Mouse (Mus musculus): ENCODE data around the gene Zfp865. TPM values are rescaled to one million over a fixed set of nuclear protein-coding genes. Genes with fewer than 3 reads are reported as not detected.
"Not testable (repeated sequence)": the region's sequence is repeated elsewhere in the genome, so short reads cannot be mapped to it uniquely, and the experiment has no call there.

The Zfp865 gene
- total and polyA plus RNA-seq, 3 experiments: 19.9 to 121 (median 50.6) TPM

GRCm38 (mm10) chr7:5073586-5073985 lies 53.4 kb downstream of the Zfp865 start:
- DNase-seq (ENCODE audit: low spot score): no peak
- Histone ChIP-seq H3K4me3 (ENCODE audit: low read depth, low read length) (no peak overlapping the region), H3K4me1 (ENCODE audit: insufficient read depth, low read depth, low read length) (peaks cover 94% of the 10 kb centered on the region), H3K27me3 (ENCODE audit: insufficient read depth, low read length) (no peaks in the 10 kb centered on the region), H3K9me3 (replicated peaks) (no peaks in the 10 kb centered on the region), H3K36me3 (replicated peaks) (peaks cover 98% of the 10 kb centered on the region)
- ATAC-seq (ENCODE audit: extremely low read depth, insufficient number of reproducible peaks, low FRiP score, poor library complexity, severe bottlenecking): no peak
- TF ChIP-seq TAL1 (conservative IDR thresholded peaks at IDR 0.05; ENCODE audit: low read depth, low read length) (no peak), GATA2 (IDR thresholded peaks at IDR 0.05; ENCODE audit: borderline replicate concordance, low read depth, low read length) (no peak), POLR2AphosphoS5 (IDR thresholded peaks at IDR 0.05; ENCODE audit: insufficient replicate concordance, low read depth, low read length) (no peak), CTCF (IDR thresholded peaks at IDR 0.05; ENCODE audit: low read depth, low read length) (no peak), GATA1 (IDR thresholded peaks at IDR 0.05; ENCODE audit: borderline replicate concordance, low read length) (no peak)

- no peaks in the 10 kb centered on the region for H3K27me3 ChIP-seq (ENCODE audit: insufficient read depth, low read length)
- H3K9me3 ChIP-seq (replicated peaks): no peaks in the 10 kb centered on the region
- TF ChIP-seq TAL1 (conservative IDR thresholded peaks at IDR 0.05; ENCODE audit: low read depth, low read length): no peak
- no peak for TF ChIP-seq GATA2 (IDR thresholded peaks at IDR 0.05; ENCODE audit: borderline replicate concordance, low read depth, low read length)
- TF ChIP-seq POLR2AphosphoS5 (IDR thresholded peaks at IDR 0.05; ENCODE audit: insufficient replicate concordance, low read depth, low read length): no peak
- DNase-seq (ENCODE audit: low spot score) (no peak), ATAC-seq (ENCODE audit: extremely low read depth, insufficient number of reproducible peaks, low FRiP score, poor library complexity, severe bottlenecking) (no peak)
- H3K4me3 ChIP-seq (ENCODE audit: low read depth, low read length): no peak overlapping the region; the same call in 1 of the 2 replicates
- H3K4me1 ChIP-seq (ENCODE audit: insufficient read depth, low read depth, low read length): peaks cover 87% of the 10 kb centered on the region
- H3K36me3 ChIP-seq (replicated peaks): peaks cover 92% of the 10 kb centered on the region
These were observed 54.8 kb downstream of the Zfp865 start for GRCm38 (mm10) chr7:5074984-5075383.

GRCm38 (mm10) chr7:5076931-5077330 lies 56.8 kb downstream of the Zfp865 start:
- H3K4me3 ChIP-seq (ENCODE audit: low read depth, low read length): no peak overlapping the region
- H3K27me3 ChIP-seq (ENCODE audit: insufficient read depth, low read length): no peaks in the 10 kb centered on the region
- H3K36me3 ChIP-seq (replicated peaks): peaks cover 74% of the 10 kb centered on the region
- TF ChIP-seq TAL1 (conservative IDR thresholded peaks at IDR 0.05; ENCODE audit: low read depth, low read length) (peak; percentile 75), CTCF (IDR thresholded peaks at IDR 0.05; ENCODE audit: low read depth, low read length) (no peak)
- H3K4me1 ChIP-seq (ENCODE audit: insufficient read depth, low read depth, low read length): peaks cover 73% of the 10 kb centered on the region
- DNase-seq (ENCODE audit: low spot score) (peak; percentile 48), ATAC-seq (ENCODE audit: extremely low read depth, insufficient number of reproducible peaks, low FRiP score, poor library complexity, severe bottlenecking) (peak; percentile 74)
- no peaks in the 10 kb centered on the region for H3K9me3 ChIP-seq (replicated peaks)

DNA sequence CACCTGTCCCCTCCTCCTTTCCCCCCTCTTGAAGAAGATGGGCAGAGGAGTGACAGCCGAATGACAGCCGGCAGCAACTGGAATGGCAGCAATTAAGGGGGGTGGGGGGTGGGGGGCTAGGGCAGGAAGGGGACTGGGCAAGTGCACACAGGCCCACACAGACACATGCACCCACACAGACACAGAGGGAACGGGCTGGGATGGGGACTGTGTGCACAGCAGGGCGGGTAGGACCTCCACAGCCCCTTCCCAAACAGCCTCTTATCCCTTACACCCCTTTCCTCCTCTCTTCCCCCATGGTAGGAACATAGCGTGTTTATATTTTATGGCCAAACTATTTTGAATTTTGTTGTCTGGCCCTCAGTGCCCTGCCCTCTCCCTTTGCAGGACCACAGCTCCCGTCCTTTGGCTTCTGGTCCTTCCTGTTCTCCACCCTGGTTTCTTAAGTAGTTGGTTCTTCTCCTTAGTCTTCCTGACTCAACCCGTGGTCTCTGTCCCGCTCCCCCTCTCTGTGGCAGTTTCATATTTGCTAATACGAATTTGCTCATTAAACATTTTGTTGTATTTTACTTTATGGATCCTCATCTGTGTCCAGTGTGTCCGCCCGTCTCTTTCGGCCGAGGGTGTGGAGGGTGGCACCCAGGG lies 59.3 kb downstream of the Zfp865 start:
- not testable (repeated sequence) for ATAC-seq (ENCODE audit: extremely low read depth, insufficient number of reproducible peaks, low FRiP score, poor library complexity, severe bottlenecking)
- Histone ChIP-seq H3K36me3 (replicated peaks) (peaks cover 69% of the 10 kb centered on the region), H3K4me1 (ENCODE audit: insufficient read depth, low read depth, low read length) (peaks cover 68% of the 10 kb centered on the region)

DNA sequence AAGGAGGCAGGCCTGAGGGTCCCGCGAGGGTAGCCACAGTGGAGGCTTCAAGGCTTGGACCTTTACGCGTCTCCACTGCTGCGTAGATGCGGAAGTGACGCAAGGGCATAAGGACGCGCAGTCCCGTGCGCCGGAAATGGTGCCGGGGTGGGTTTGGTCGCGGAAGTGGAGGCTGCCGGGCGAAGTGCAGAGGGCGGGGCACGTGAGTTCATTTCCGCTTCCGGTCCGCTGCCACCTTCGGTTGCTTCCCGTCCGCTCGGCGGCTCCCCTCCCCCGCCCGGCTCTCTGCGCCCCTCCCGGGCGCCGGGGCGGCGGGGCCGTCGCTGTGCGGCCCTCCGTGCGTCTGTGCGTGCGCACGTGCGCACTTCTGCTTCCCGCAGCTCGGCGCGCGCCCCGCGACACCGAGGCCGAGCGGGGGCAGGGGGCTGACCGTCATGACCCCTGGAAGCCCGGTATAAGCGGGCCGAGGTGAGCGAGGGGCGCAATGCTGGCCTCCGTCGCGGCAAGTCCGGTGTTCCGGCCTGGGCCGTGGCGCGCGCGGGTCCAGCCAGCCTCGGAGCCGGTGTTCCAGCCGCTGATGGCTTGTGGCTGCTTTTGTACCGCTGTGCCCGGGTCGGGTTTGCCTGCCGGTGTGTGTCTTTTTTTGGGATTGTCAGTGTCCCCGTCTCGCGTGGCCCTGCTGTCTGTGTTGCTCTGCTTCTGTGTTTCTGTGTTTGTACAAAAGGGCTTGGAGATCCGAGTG lies 60.0 kb downstream of the Zfp865 start, which contains the start of gene Epn1:
Gene Epn1 (plus strand): TSS at position 226 of the 742 bp plus-strand sequence.
- TF ChIP-seq GATA1 (IDR thresholded peaks at IDR 0.05; ENCODE audit: borderline replicate concordance, low read length): no peak
- TF ChIP-seq TAL1 (conservative IDR thresholded peaks at IDR 0.05; ENCODE audit: low read depth, low read length): no peak
- TF ChIP-seq GATA2 (IDR thresholded peaks at IDR 0.05; ENCODE audit: borderline replicate concordance, low read depth, low read length): no peak
- TF ChIP-seq POLR2AphosphoS5 (IDR thresholded peaks at IDR 0.05; ENCODE audit: insufficient replicate concordance, low read depth, low read length): peak; percentile 75; the same call in 1 of the 2 replicates
- Histone ChIP-seq H3K4me3 (ENCODE audit: low read depth, low read length) (peak within 1 kb of the TSS; percentile 98), H3K36me3 (replicated peaks) (peaks cover 69% of the 10 kb centered on the region), H3K9me3 (replicated peaks) (no peaks in the 10 kb centered on the region), H3K4me1 (ENCODE audit: insufficient read depth, low read depth, low read length) (peaks cover 68% of the 10 kb centered on the region), H3K27me3 (ENCODE audit: insufficient read depth, low read length) (no peaks in the 10 kb centered on the region)
- DNase-seq (ENCODE audit: low spot score) (peak; percentile 85), ATAC-seq (ENCODE audit: extremely low read depth, insufficient number of reproducible peaks, low FRiP score, poor library complexity, severe bottlenecking) (peak; percentile 69)

More for the DNA sequence above, 59.3 kb downstream of the Zfp865 start:
- peak overlapping the region; percentile 98 for H3K4me3 ChIP-seq (ENCODE audit: low read depth, low read length)
- not testable (repeated sequence) for DNase-seq (ENCODE audit: low spot score); H3K27me3 ChIP-seq (ENCODE audit: insufficient read depth, low read length); H3K9me3 ChIP-seq (replicated peaks)

DNA sequence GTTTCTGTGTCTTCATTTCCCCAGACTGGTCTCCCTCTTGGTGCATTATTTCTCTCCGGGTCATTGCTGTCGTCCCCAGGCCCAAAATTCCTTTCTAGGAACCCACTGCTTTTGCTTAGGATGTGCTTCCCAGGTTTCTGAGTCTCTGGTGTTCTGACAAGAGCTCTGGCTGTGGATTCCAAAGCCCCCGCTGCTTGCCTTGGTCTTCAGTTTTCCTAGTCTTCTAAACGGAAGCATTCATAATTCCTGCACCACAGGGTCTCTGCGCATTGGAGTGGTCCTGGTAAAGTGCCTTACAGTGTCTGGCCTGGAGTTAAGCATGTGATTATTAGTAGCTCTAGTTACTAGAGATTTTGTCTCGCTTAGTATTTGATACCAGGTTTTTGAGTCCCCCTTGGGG lies 60.6 kb downstream of the Zfp865 start:
- TF ChIP-seq CTCF (IDR thresholded peaks at IDR 0.05; ENCODE audit: low read depth, low read length) (no peak), POLR2AphosphoS5 (IDR thresholded peaks at IDR 0.05; ENCODE audit: insufficient replicate concordance, low read depth, low read length) (no peak), GATA1 (IDR thresholded peaks at IDR 0.05; ENCODE audit: borderline replicate concordance, low read length) (no peak), TAL1 (conservative IDR thresholded peaks at IDR 0.05; ENCODE audit: low read depth, low read length) (no peak), GATA2 (IDR thresholded peaks at IDR 0.05; ENCODE audit: borderline replicate concordance, low read depth, low read length) (no peak)
- no peak for ATAC-seq (ENCODE audit: extremely low read depth, insufficient number of reproducible peaks, low FRiP score, poor library complexity, severe bottlenecking)
- DNase-seq (ENCODE audit: low spot score): no peak
- H3K9me3 ChIP-seq (replicated peaks): no peaks in the 10 kb centered on the region
- peak overlapping the region; percentile 98 for H3K4me3 ChIP-seq (ENCODE audit: low read depth, low read length)
- H3K27me3 ChIP-seq (ENCODE audit: insufficient read depth, low read length): no peaks in the 10 kb centered on the region
- H3K36me3 ChIP-seq (replicated peaks): peaks cover 70% of the 10 kb centered on the region
- H3K4me1 ChIP-seq (ENCODE audit: insufficient read depth, low read depth, low read length): peaks cover 68% of the 10 kb centered on the region
